Mouse (Mus musculus) left cerebral cortex, postnatal 4 days (tissue): Measurements from ENCODE around the gene Tomm40. TPM values are rescaled to one million over a fixed set of nuclear protein-coding genes. Genes with fewer than 3 reads are reported as not detected.

Experiments used
- DNase-seq: peaks from one replicate; pipeline ENCODE4 v3.0.0-alpha.2; 2022
- intact Hi-C: fragments of 180-260 bp; cut with DNase I; formaldehyde crosslinking; loops from one replicate; pipeline ENCODE4 v1.15.1; 2025
- total RNA-seq, 2 experiments: library from RNA; stranded (reverse); gene quantifications; 2 replicates each; pipeline ENCODE4 v1.2.3; 2021

The Tomm40 gene
- total RNA-seq, result 100 to 1,000 TPM in 1 of 2 experiments, 10 to 100 TPM in 1; 95.8 to 104 TPM

- intact Hi-C loops, result no loop called here
- DNase-seq, result peak; percentile 99
Observed at GRCm38 (mm10) chr7:19715239-19716054, at the start of gene Tomm40. Tomm40 (minus strand) TSS chr7:19715438.

GRCm38 (mm10) chr7:19764581-19764980 lies 49.3 kb upstream of the Tomm40 start:
- intact Hi-C loops, result no loop called here
- no peak for DNase-seq

GRCm38 (mm10) chr7:19763829-19764477 lies 48.7 kb upstream of the Tomm40 start:
- intact Hi-C loops, result no loop called here

GRCm38 (mm10) chr7:19762283-19762682 lies 47.0 kb upstream of the Tomm40 start:
- no peak for DNase-seq

More at GRCm38 (mm10) chr7:19763829-19764477, 48.7 kb upstream of the Tomm40 start:
- no peak for DNase-seq

GRCm38 (mm10) chr7:19760021-19760420 lies 44.8 kb upstream of the Tomm40 start:
- intact Hi-C loops, result no loop called here
- no peak for DNase-seq

More at GRCm38 (mm10) chr7:19762283-19762682, 47.0 kb upstream of the Tomm40 start:
- intact Hi-C loops, result no loop called here

GRCm38 (mm10) chr7:19758623-19759022 lies 43.4 kb upstream of the Tomm40 start:
- no peak for DNase-seq
- intact Hi-C loops, result no loop called here

- intact Hi-C loops, result no loop called here
- DNase-seq, result no peak
Observed at GRCm38 (mm10) chr7:19755851-19756786, 40.9 kb upstream of the Tomm40 start.

- intact Hi-C loops, result no loop called here
- no peak for DNase-seq
Observed at GRCm38 (mm10) chr7:19755008-19755407, 39.8 kb upstream of the Tomm40 start.

- no peak for DNase-seq
- intact Hi-C loops, result loop anchor here (5.0 kb wide), 1 partner anchor 33 kb away; no protein-coding TSS in a partner anchor
Observed at GRCm38 (mm10) chr7:19754065-19754464, 38.8 kb upstream of the Tomm40 start.

GRCm38 (mm10) chr7:19753587-19753986 lies 38.3 kb upstream of the Tomm40 start:
- intact Hi-C loops, result loop anchor here (5.0 kb wide), 1 partner anchor 34 kb away; no protein-coding TSS in a partner anchor

GRCm38 (mm10) chr7:19752652-19753051 lies 37.4 kb upstream of the Tomm40 start:
- no peak for DNase-seq
- intact Hi-C loops, result loop anchor here (5.0 kb wide), 1 partner anchor 35 kb away; no protein-coding TSS in a partner anchor

More at GRCm38 (mm10) chr7:19753587-19753986, 38.3 kb upstream of the Tomm40 start:
- no peak for DNase-seq

GRCm38 (mm10) chr7:19751070-19751383 lies 35.8 kb upstream of the Tomm40 start:
- no peak for DNase-seq
- intact Hi-C loops, result loop anchor here (5.0 kb wide), 1 partner anchor 36 kb away; no protein-coding TSS in a partner anchor

- intact Hi-C loops, result loop anchor here (5.0 kb wide), 1 partner anchor 37 kb away; no protein-coding TSS in a partner anchor
- peak; percentile 85 for DNase-seq
Observed at GRCm38 (mm10) chr7:19750217-19751069, 35.2 kb upstream of the Tomm40 start, which contains the start of gene Nectin2. Nectin2 (minus strand) TSS chr7:19750483.

GRCm38 (mm10) chr7:19749389-19750216 lies 34.4 kb upstream of the Tomm40 start:
- DNase-seq, result peak; percentile 97
- intact Hi-C loops, result loop anchor here (5.0 kb wide), 1 partner anchor 38 kb away; no protein-coding TSS in a partner anchor

GRCm38 (mm10) chr7:19748219-19749195 lies 33.3 kb upstream of the Tomm40 start:
- DNase-seq, result peak; percentile 39
- intact Hi-C loops, result no loop called here

GRCm38 (mm10) chr7:19747420-19748218 lies 32.4 kb upstream of the Tomm40 start:
- intact Hi-C loops, result no loop called here
- DNase-seq, result no peak
